Mouse (Mus musculus) bone marrow macrophage, adult 2 months (primary cell): ENCODE measurements around the gene Tekt2.

Experiments used
- CTCF ChIP-seq: IDR thresholded peaks from 2 replicates; pipeline ENCODE4 v1.5.1; 2012; ENCODE audit warnings: low read depth, mild to moderate bottlenecking, low read length, moderate library complexity
- POLR2A ChIP-seq: IDR thresholded peaks from 2 replicates; pipeline ENCODE4 v1.6.1; 2012; ENCODE audit warnings: mild to moderate bottlenecking, low read depth, low read length, borderline replicate concordance

- no peak for TF ChIP-seq CTCF
- no peak for TF ChIP-seq POLR2A
Measured at GRCm38 (mm10) chr4:126330295-126330694, 4.8 kb upstream of the Tekt2 start.
